Mouse (Mus musculus) macrophage (primary cell): ENCODE results near the gene Rab20. TPM values are rescaled to one million over a fixed set of nuclear protein-coding genes. Genes with fewer than 3 reads are reported as not detected.
"Not testable (repeated sequence)": the region's sequence is repeated elsewhere in the genome, so short reads cannot be mapped to it uniquely, and the experiment has no call there.

Experiments
- H3K27ac ChIP-seq: fragments of 350-480 bp; formaldehyde crosslinking; 2 replicates; pipeline ENCODE4 v1.9.0; 2021
- H3K36me3 ChIP-seq: fragments of 350-480 bp; formaldehyde crosslinking; 2 replicates; pipeline ENCODE4 v1.9.0; 2021; ENCODE audit errors: inconsistent target
- H3K4me3 ChIP-seq: fragments of 350-480 bp; formaldehyde crosslinking; 2 replicates; pipeline ENCODE4 v1.9.0; 2021; ENCODE audit errors: inconsistent target
- H3K79me2 ChIP-seq: fragments of 350-480 bp; formaldehyde crosslinking; 2 replicates; pipeline ENCODE4 v1.9.0; 2021; ENCODE audit errors: inconsistent target
- WGBS: methylation state at CpG from one replicate; pipeline ENCODE4 v1.1.7; 2026; ENCODE audit warnings: inconsistent platforms; ENCODE audit not compliant: missing documents; 5-methylcytosine and 5-hydroxymethylcytosine counted together
- polyA plus RNA-seq: library from polyadenylated mRNA; stranded (reverse); fragments of 250-400 nt; gene quantifications from 3 replicates; pipeline ENCODE4 v1.2.4, GENCODE M21; 2018; ENCODE audit warnings: inconsistent platforms

Rab20 gene
- polyA plus RNA-seq, 1 experiment from 2014 or later, result 31.9 TPM

DNA sequence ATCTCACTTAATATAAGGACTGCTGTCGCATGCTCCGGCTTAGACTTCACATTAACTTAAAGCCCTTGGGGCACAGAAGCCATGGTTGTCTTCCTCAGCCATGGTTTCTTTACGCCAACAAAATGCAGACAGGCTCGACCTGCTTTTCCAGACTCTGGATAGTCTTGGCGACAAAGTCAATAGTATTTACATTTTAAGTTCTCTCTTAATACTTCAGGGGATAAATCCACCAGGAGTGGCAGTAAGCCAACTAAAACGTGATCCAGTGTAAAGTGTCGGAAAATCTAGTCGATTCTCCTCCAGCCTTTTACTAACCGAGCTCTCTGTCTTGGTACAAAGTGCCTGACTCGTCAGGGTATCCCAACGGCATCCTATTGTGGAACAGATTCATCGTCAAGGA is 19.8 kb upstream of the Rab20 start:
- Histone ChIP-seq H3K79me2 (peaks cover 53% of the 10 kb centered on the region), H3K27ac (no peak overlapping the region), H3K36me3 (peaks cover 10% of the 10 kb centered on the region), H3K4me3 (peak overlapping the region; percentile 82)
- 80% methylated on average over 12 of the region's 12 CpGs for WGBS

GRCm38 (mm10) chr8:11497017-11497990 is 18.8 kb upstream of the Rab20 start, which contains the start of gene Naxd:
Gene Naxd (plus strand): TSS chr8:11497506.
- Histone ChIP-seq H3K36me3 (0 out of 2 replicates have a peak, but pooled peaks cover 2% of the 10 kb centered on the region), H3K27ac (peak within 1 kb of the TSS; percentile 29), H3K79me2 (peaks cover 47% of the 10 kb centered on the region), H3K4me3 (peak within 1 kb of the TSS; percentile 82)
- WGBS, result 4% methylated on average over 73 of the region's 73 CpGs

DNA sequence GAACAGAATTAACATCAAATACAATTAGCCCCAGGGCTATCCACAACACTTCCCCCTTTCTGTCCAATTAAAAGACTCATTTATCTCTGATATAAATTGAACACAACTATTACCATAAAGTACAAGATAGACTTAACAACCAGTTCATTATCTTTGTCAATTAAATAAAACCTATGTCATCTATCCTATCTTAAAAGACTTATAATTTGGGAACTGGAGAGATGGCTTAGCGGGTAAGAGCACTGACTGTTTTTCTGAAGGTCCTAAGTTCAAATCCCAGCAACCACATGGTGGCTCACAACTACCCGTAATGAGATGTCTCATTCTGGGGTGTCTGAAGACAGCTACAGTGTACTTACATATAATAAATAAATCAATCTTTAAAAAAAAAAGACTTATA is 13.8 kb upstream of the Rab20 start:
- whole genome bisulfite sequencing, result 100% methylated on average over 2 of the region's 2 CpGs
- H3K36me3 ChIP-seq, H3K79me2 ChIP-seq, H3K27ac ChIP-seq, H3K4me3 ChIP-seq: not testable (repeated sequence)

DNA sequence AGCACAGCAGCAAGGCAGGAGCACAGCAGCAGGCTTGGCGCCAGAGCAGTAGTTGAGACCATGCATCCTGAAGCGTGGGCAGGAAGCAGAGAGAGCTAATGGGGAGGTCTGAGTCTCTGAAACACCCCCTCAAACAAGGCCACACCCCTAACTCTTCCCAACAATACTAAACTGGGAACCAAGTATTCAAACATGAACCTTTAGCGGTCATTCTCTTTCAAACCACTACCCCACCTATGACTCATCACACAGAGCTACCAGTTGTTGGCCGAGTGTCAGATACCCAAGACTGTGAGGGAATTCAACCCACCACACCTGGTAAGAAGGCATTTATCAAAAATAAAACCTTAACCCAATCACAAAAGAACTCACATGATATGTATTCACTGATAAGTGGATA is 8.7 kb upstream of the Rab20 start:
- H3K27ac ChIP-seq, result no peak overlapping the region
- H3K79me2 ChIP-seq, result no peaks in the 10 kb centered on the region
- no peaks in the 10 kb centered on the region for H3K36me3 ChIP-seq
- 38% methylated on average over 4 of the region's 4 CpGs for WGBS
- no peak overlapping the region for H3K4me3 ChIP-seq

- 18% methylated on average over 7 of the region's 7 CpGs for WGBS
- H3K27ac ChIP-seq, result no peak overlapping the region
- no peaks in the 10 kb centered on the region for H3K79me2 ChIP-seq
- H3K36me3 ChIP-seq, result no peaks in the 10 kb centered on the region
- H3K4me3 ChIP-seq, result no peak overlapping the region
Observed at GRCm38 (mm10) chr8:11486142-11486541, 7.6 kb upstream of the Rab20 start.

DNA sequence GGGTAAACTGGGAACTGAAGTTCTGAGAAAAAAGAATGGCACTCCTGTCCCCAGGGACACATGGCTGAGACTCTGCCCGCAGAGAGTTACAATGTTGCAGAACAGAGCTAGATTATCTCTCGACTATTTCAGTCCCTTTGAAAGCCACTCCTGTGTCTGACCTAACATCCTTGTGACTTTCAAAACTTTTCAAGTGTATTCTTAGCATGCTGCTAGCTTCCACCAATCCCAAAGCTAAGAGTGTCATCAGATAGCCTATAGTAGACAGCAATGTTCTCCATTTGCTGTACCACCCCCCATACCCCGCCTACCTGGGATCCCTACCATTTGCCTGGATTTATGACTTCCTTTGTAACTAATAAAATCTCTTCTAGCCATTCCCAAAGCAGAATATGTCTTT is 4.0 kb upstream of the Rab20 start:
- H3K36me3 ChIP-seq, result no peaks in the 10 kb centered on the region
- WGBS, result 72% methylated on average over 2 of the region's 3 CpGs
- H3K27ac ChIP-seq, result no peak overlapping the region
- no peak overlapping the region for H3K4me3 ChIP-seq
- H3K79me2 ChIP-seq, result peaks cover 8% of the 10 kb centered on the region; the same call in 1 of the 2 replicates

DNA sequence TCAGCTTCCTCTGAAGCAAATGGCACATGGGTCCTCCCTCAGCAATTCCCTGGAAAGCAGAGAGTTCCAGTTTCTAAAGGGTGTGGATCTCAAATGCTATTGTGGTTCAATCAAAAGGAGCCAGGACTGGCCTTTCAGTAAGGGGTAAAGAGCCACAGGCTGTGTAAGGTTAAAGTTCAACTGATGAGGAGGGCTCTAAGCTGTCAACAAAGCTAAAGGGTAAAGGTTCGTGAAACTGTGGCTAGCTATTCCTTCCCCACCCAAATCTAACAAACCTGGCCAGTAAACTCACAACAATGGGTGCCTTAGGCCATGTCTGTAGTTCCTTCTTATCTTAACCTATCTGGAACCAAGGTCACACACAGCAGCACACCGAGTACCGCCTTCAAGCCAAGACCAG is 3.4 kb upstream of the Rab20 start:
- Histone ChIP-seq H3K79me2 (peaks cover 14% of the 10 kb centered on the region; the same call in 1 of the 2 replicates), H3K27ac (no peak overlapping the region), H3K36me3 (no peaks in the 10 kb centered on the region), H3K4me3 (no peak overlapping the region)
- 93% methylated on average over 3 of the region's 3 CpGs for WGBS

DNA sequence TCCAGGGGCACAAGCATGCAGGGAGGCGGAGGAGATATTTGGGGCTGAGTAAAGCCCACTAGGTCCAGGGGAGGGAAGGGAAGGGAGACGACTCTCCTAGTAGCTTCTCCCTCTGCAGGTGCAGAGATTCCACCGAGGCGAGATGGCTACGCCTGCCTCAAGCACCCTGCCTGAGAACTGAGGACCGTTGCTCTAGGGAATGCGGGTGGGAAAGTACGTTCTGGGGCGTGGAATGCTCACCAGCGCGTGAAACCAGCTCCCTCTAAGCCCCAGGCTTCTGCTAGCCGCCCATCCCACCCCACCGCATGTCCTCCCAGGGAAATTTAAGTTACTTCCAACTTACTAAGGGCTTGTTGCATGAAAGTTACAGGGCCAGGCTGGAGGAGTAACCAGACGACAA is 1.1 kb upstream of the Rab20 start:
- peaks cover 37% of the 10 kb centered on the region for H3K79me2 ChIP-seq
- no peak overlapping the region for H3K4me3 ChIP-seq
- WGBS, result 76% methylated on average over 14 of the region's 14 CpGs
- H3K27ac ChIP-seq, result no peak overlapping the region
- no peaks in the 10 kb centered on the region for H3K36me3 ChIP-seq

DNA sequence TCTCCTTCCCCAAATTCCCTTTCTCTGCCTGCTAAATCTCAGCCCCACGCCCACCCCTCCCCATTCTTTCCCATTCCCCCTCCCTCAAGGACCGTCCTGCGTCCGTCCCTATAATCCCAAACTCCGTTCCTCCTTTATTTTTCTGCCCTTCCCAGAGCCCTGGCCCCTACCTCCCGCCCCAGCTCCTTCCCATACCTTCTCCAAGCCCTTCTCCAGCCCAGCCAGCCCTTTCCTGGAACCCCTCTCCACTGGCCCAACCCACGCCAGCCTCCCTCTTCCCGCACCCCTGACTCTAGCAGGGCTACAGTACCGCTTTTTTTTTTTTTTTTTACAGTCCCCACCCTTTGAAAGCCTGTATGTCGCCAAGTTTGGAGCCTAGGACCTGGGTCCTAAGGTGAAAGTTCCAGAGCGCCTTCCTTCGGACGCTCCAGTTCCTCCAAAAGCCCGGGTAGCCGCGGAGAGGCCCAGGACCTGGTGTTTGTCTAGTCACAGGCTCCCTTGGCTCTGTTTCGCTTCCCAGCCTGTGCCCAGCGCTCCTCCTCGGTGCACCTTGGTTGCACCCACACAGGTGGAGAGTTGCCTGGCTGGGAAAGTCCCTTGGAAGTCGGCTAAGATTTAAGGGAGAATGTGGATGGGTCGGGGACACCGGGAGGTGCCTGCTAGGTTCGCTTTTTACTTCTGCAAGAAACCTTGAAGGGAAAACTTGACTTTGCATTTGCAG is 457 bp upstream of the Rab20 start:
- WGBS, result 32% methylated on average over 22 of the region's 23 CpGs
- Histone ChIP-seq H3K27ac (no peak overlapping the region), H3K4me3 (no peak overlapping the region), H3K79me2 (peaks cover 43% of the 10 kb centered on the region), H3K36me3 (no peaks in the 10 kb centered on the region)

DNA sequence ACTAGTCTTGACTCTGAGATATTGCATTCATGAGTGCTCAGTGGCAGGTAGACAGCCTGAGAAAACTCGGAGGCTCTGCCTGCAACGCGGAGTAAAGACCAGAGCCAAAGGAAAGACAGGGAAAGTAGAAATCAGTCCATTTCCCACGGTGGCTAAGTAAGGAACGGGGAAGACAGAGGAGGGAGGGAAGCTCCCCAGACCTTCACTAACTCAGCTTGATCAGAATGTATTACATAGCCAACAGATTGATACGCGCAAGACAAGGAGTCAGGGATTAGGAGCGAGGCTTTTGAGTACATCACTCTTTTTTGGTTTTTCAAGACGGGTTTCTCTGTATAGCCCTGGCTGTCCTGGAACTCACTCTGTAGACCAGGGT is 1.3 kb downstream of the Rab20 start:
- Histone ChIP-seq H3K4me3 (peak overlapping the region; percentile 75), H3K79me2 (peaks cover 61% of the 10 kb centered on the region), H3K27ac (peak overlapping the region; percentile 82), H3K36me3 (no peaks in the 10 kb centered on the region)
- 8% methylated on average over 9 of the region's 9 CpGs for WGBS

- Histone ChIP-seq H3K79me2 (peaks cover 67% of the 10 kb centered on the region), H3K4me3 (peak overlapping the region; percentile 75), H3K27ac (peak overlapping the region; percentile 82), H3K36me3 (no peaks in the 10 kb centered on the region)
- WGBS, result 32% methylated on average over 23 of the region's 24 CpGs
Observed at GRCm38 (mm10) chr8:11476338-11477177, 2.0 kb downstream of the Rab20 start.

- no peaks in the 10 kb centered on the region for H3K36me3 ChIP-seq
- WGBS, result 66% methylated on average over 2 of the region's 2 CpGs
- H3K27ac ChIP-seq, result no peak overlapping the region
- H3K79me2 ChIP-seq, result peaks cover 74% of the 10 kb centered on the region
- peak overlapping the region; percentile 75; the same call in 1 of the 2 replicates for H3K4me3 ChIP-seq
Observed at GRCm38 (mm10) chr8:11475876-11476275, 2.6 kb downstream of the Rab20 start.

DNA sequence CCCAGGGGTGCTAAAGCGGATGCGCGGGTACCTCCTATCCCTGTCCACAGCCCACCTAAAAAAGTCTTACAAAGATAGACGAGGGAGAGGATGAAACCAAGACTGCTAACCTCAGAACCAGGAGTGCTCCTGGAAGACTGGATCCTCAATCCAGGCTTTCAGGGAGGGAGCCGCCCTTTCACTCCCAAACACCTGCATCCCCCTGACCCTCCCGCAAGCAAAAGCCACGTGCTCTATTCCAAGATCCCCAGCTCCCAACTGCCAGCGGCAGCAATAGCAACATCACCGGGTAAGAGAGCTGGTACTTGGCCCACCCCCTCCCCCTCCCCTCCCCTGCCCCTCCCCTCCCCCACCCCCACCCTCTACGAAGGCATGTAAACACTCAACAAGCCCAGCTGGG is 3.1 kb downstream of the Rab20 start:
- WGBS, result 82% methylated on average over 8 of the region's 10 CpGs

DNA sequence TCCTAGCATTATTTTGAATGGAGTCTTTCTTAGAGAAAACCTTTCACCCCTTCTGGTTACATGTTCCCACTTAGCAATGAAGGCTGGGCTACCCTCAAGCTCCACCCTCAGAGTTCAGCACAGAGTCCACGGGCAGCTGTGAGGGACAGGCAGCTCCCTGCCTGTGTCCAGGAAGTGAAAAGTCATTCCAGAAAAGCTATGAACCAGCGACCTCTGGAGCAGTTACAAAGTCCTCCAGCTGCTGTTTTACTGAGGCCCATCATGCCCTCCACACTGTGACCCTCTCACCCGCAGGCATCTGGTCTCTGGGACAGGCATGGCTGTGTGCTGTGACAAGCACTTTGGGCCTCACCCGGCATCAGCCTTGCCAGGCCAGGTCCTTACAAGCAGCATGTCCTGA is 5.4 kb downstream of the Rab20 start:
- Histone ChIP-seq H3K27ac (no peak overlapping the region), H3K79me2 (peaks cover 100% of the 10 kb centered on the region), H3K36me3 (peaks cover 8% of the 10 kb centered on the region), H3K4me3 (no peak overlapping the region)
- WGBS, result 54% methylated on average over 4 of the region's 4 CpGs

More for the DNA sequence above, 3.1 kb downstream of the Rab20 start:
- Histone ChIP-seq H3K27ac (no peak overlapping the region), H3K4me3 (no peak overlapping the region), H3K36me3 (no peaks in the 10 kb centered on the region), H3K79me2 (peaks cover 79% of the 10 kb centered on the region)
